Mouse (Mus musculus): Measurements from ENCODE around the gene Cdiptos.

GRCm38 (mm10) chr7:126961095-126961494 is 14.8 kb downstream of the Cdiptos start:
- TF ChIP-seq POLR2A (IDR thresholded peaks at IDR 0.05; ENCODE audit: extremely low read depth, insufficient read depth, low read length) (no peak), CTCF (IDR thresholded peaks at IDR 0.05; ENCODE audit: extremely low read depth, insufficient read depth, low read length) (no peak)

Data from cortical plate, adult 2 months (tissue).